16 mouse cellular contexts compared by ENCODE assay signal in genomic region chr8:125873250-125873534, GRCm38 (mm10). TPM values are rescaled to one million over a fixed set of nuclear protein-coding genes. Genes with fewer than 3 reads are reported as not detected.
DNase-seq lines count a peak whose midpoint lies in the region; ATAC-seq and TF ChIP-seq lines count a peak whose summit lies in the region.
"Had no signal": no experiment of that assay in that cellular context is flagged by ENCODE, and none has a peak within 500 bp of the region (broad histone marks: within the 10 kb centered on the region; RNA-seq: fewer than 3 reads in every experiment).

No protein-coding gene starts in this region.

- H3K4me1 ChIP-seq in megakaryocyte, embryonic 14.5 days = peaks cover 15% of the 10 kb centered on the region
- peaks cover 30% of the 10 kb centered on the region for H3K4me1 ChIP-seq in lung, embryonic 15.5 days
- H3K4me1 ChIP-seq in stomach, postnatal 0 days (replicated peaks; ENCODE audit: control insufficient read depth, insufficient read depth) = no peaks in the 10 kb centered on the region
- peaks cover 7% of the 10 kb centered on the region for H3K4me1 ChIP-seq in neural tube, embryonic 15.5 days

- ATAC-seq in megakaryocyte, adult 5-6 weeks (ENCODE audit: poor library complexity, severe bottlenecking) = no peak
- ATAC-seq in lung, embryonic 15.5 days (ENCODE audit: borderline replicate concordance, extremely low read depth, low FRiP score, low TSS enrichment) = peak; percentile 52; the same call in 1 of the 2 replicates
- ATAC-seq in stomach, postnatal 0 days (ENCODE audit: low FRiP score, low TSS enrichment) = peak; percentile 24; the same call in 1 of the 2 replicates
- ATAC-seq in neural tube, embryonic 15.5 days (ENCODE audit: low FRiP score) = no peak
- ATAC-seq: activated CD4-positive, CD25-positive, alpha-beta regulatory T cell, adult 4 months; forebrain, embryonic 15.5 days had no signal

- peaks cover 27% of the 10 kb centered on the region for H3K27me3 ChIP-seq in megakaryocyte, embryonic 14.5 days (replicated peaks)
- H3K27me3 ChIP-seq in lung, embryonic 15.5 days = no peaks in the 10 kb centered on the region; the same call in 1 of the 2 replicates
- no peaks in the 10 kb centered on the region for H3K27me3 ChIP-seq in stomach, postnatal 0 days (ENCODE audit: control insufficient read depth, insufficient read depth, low read length)
- peaks cover 2% of the 10 kb centered on the region; the same call in 1 of the 2 replicates for H3K27me3 ChIP-seq in neural tube, embryonic 15.5 days (replicated peaks)
- H3K27me3 ChIP-seq: forebrain, embryonic 15.5 days had no signal

- peak overlapping the region; percentile 6 for H3K4me3 ChIP-seq in megakaryocyte, embryonic 14.5 days (replicated peaks)
- no peak overlapping the region for H3K4me3 ChIP-seq in lung, embryonic 15.5 days
- no peak overlapping the region for H3K4me3 ChIP-seq in stomach, postnatal 0 days (ENCODE audit: low read depth, low read length)
- H3K4me3 ChIP-seq in neural tube, embryonic 15.5 days (replicated peaks) = no peak overlapping the region
- H3K4me3 ChIP-seq: forebrain, embryonic 15.5 days; heart, embryonic 12.5 days; left cerebral cortex, adult 2 months; midbrain, embryonic 10.5 days had no signal

- WGBS in lung, embryonic 15.5 days = 59% methylated on average over 2 of the region's 2 CpGs
- WGBS in stomach, postnatal 0 days = 48% methylated on average over 2 of the region's 2 CpGs
- 85% methylated on average over 2 of the region's 2 CpGs for WGBS in neural tube, embryonic 15.5 days

- no peak for TF ChIP-seq EP300 in stomach, postnatal 0 days (optimal IDR thresholded peaks at IDR 0.05)

- no peaks in the 10 kb centered on the region for H3K9me3 ChIP-seq in megakaryocyte, embryonic 14.5 days
- H3K9me3 ChIP-seq in lung, embryonic 15.5 days = no peaks in the 10 kb centered on the region
- H3K9me3 ChIP-seq in stomach, postnatal 0 days (ENCODE audit: control insufficient read depth, low read length) = no peaks in the 10 kb centered on the region
- H3K9me3 ChIP-seq in neural tube, embryonic 15.5 days (replicated peaks) = no peaks in the 10 kb centered on the region
- H3K9me3 ChIP-seq: forebrain, embryonic 15.5 days; heart, embryonic 12.5 days; midbrain, embryonic 10.5 days had no signal

- 0 out of 2 replicates have a peak overlapping the region, but pooled peaks have one; percentile 56 for H3K27ac ChIP-seq in lung, embryonic 15.5 days
- H3K27ac ChIP-seq in stomach, postnatal 0 days (replicated peaks) = no peak overlapping the region
- H3K27ac ChIP-seq in neural tube, embryonic 15.5 days (replicated peaks) = no peak overlapping the region
- H3K27ac ChIP-seq: forebrain, embryonic 15.5 days; hindbrain, embryonic 14.5 days; left cerebral cortex, adult 2 months; midbrain, embryonic 10.5 days had no signal

- H3K4me2 ChIP-seq in lung, embryonic 15.5 days = no peak overlapping the region
- no peak overlapping the region for H3K4me2 ChIP-seq in stomach, postnatal 0 days (replicated peaks; ENCODE audit: low read depth)
- H3K4me2 ChIP-seq in neural tube, embryonic 15.5 days = no peak overlapping the region
- H3K4me2 ChIP-seq: forebrain, embryonic 15.5 days; heart, embryonic 12.5 days; hindbrain, embryonic 14.5 days; liver, embryonic 11.5 days had no signal

- no peaks in the 10 kb centered on the region for H3K36me3 ChIP-seq in megakaryocyte, embryonic 14.5 days (replicated peaks; ENCODE audit: low read length)
- no peaks in the 10 kb centered on the region for H3K36me3 ChIP-seq in lung, embryonic 15.5 days
- H3K36me3 ChIP-seq in stomach, postnatal 0 days (ENCODE audit: control insufficient read depth, insufficient read depth, low read length) = no peaks in the 10 kb centered on the region
- peaks cover 17% of the 10 kb centered on the region; the same call in 1 of the 2 replicates for H3K36me3 ChIP-seq in neural tube, embryonic 15.5 days
- H3K36me3 ChIP-seq: heart, embryonic 12.5 days; midbrain, embryonic 10.5 days had no signal

- no peak for TF ChIP-seq CTCF in stomach, postnatal 0 days (IDR thresholded peaks at IDR 0.05; ENCODE audit: low read depth)

- no peak overlapping the region for H3K9ac ChIP-seq in lung, embryonic 15.5 days
- no peak overlapping the region for H3K9ac ChIP-seq in stomach, postnatal 0 days (ENCODE audit: low read length)
- H3K9ac ChIP-seq in neural tube, embryonic 15.5 days (replicated peaks) = no peak overlapping the region
- H3K9ac ChIP-seq: forebrain, embryonic 15.5 days; heart, embryonic 12.5 days; hindbrain, embryonic 14.5 days had no signal

- DNase-seq in kidney, postnatal 36 days = peak; percentile 17 to 51
- peak; percentile 65 for DNase-seq in stomach, postnatal 0 days (ENCODE audit: low spot score)
- DNase-seq in embryo, embryonic 10 days (ENCODE audit: low spot score) = no peak
- DNase-seq: cerebellum, adult 11 months; thymus, adult 2 months had no signal

RNA-seq across cellular contexts. Expression of gene Pcnx2, which starts 24.9 kb away (rescaled TPM):
- polyA plus RNA-seq in megakaryocyte, embryonic 14.5 days (2012; ENCODE audit: insufficient read depth, low replicate concordance) = not detected in 2 replicates
- total RNA-seq in megakaryocyte, adult 5-6 weeks (2015) = not detected in 2 replicates
- not detected in 2 replicates for total RNA-seq in megakaryocyte, adult 5-6 weeks (2017)
- 0.24 and 0.36 TPM in 2 replicates for polyA plus RNA-seq in lung, embryonic 15.5 days (2015; fragmentation: Nextera tagmentation; extraction: Ambion mirVana)
- polyA plus RNA-seq in stomach, postnatal 0 days (2015; fragmentation: Nextera tagmentation; extraction: Ambion mirVana) = 0.17 and 0.22 TPM in 2 replicates
- 3.6 and 4.8 TPM in 2 replicates for polyA plus RNA-seq in neural tube, embryonic 15.5 days (2015; fragmentation: Nextera tagmentation; extraction: Ambion mirVana)

RNA-seq across cellular contexts. Expression of gene Map3k21, which starts 37.1 kb away (rescaled TPM):
- not detected in 2 replicates for polyA plus RNA-seq in megakaryocyte, embryonic 14.5 days (2012; ENCODE audit: insufficient read depth, low replicate concordance)
- not detected in 2 replicates for total RNA-seq in megakaryocyte, adult 5-6 weeks (2015)
- not detected in 2 replicates for total RNA-seq in megakaryocyte, adult 5-6 weeks (2017)
- polyA plus RNA-seq in lung, embryonic 15.5 days (2015; fragmentation: Nextera tagmentation; extraction: Ambion mirVana) = 2.7 and 3.3 TPM in 2 replicates
- 1.1 and 1.2 TPM in 2 replicates for polyA plus RNA-seq in stomach, postnatal 0 days (2015; fragmentation: Nextera tagmentation; extraction: Ambion mirVana)
- 0.59 and 0.86 TPM in 2 replicates for polyA plus RNA-seq in neural tube, embryonic 15.5 days (2015; fragmentation: Nextera tagmentation; extraction: Ambion mirVana)
- polyA plus RNA-seq: activated CD4-positive, CD25-positive, alpha-beta regulatory T cell, adult 4 months; midbrain, embryonic 10.5 days had no signal

Comparison
In these comparisons a context has a peak if more than half of its experiments do, and no peak if none do; other contexts are left out.
1. ATAC-seq: peak in lung, embryonic 15.5 days (single experiment) and stomach, postnatal 0 days (single experiment); none in megakaryocyte, adult 5-6 weeks (single experiment) and neural tube, embryonic 15.5 days (single experiment).